Mouse (Mus musculus) adrenal gland, adult 2 months (tissue): ENCODE results near the gene Frat1. TPM values are rescaled to one million over a fixed set of nuclear protein-coding genes. Genes with fewer than 3 reads are reported as not detected.
A peak's percentile ranks its signal among the peaks of the same experiment; 100 is the strongest.

Source experiments
- DNase-seq: peaks from one replicate; pipeline ENCODE4 v3.0.0; 2021
- long read RNA-seq: library from polyadenylated mRNA; stranded (forward); transcript quantifications from one replicate; pipeline ENCODE4 v2.0.0, GENCODE M21; 2021
- polyA plus RNA-seq: library from polyadenylated mRNA; depleted of rRNA; stranded (reverse); fragments of >200 nt; gene quantifications from 2 replicates; pipeline ENCODE4 v1.2.3, GENCODE M21; 2012; rRNA removed
- total RNA-seq, 2 experiments: library from RNA; stranded (reverse); gene quantifications; 2 replicates each; pipeline ENCODE4 v1.2.3; 2021

Gene Frat1
- total RNA-seq (10 to 100 TPM in 1 of 2 experiments, 1 to 10 TPM in 1; 3.8 to 10.8 TPM), polyA plus RNA-seq (9.7 and 14.7 TPM in 2 replicates)
- long read RNA-seq, partial matches to known transcripts: 0 of 3 reads
- long read RNA-seq, other reads (novel, unspliced or antisense): 0 of 3 reads

GRCm38 (mm10) chr19:41829381-41830105, at the start of gene Frat1:
TSS of gene Frat1 (plus strand) at chr19:41829970.
- peak; percentile 93 for DNase-seq

GRCm38 (mm10) chr19:41786896-41787295, 42.9 kb upstream of the Frat1 start:
- DNase-seq: no peak

GRCm38 (mm10) chr19:41789110-41789961, 40.4 kb upstream of the Frat1 start:
- no peak for DNase-seq

- no peak for DNase-seq
Measured at GRCm38 (mm10) chr19:41791384-41791783, 38.4 kb upstream of the Frat1 start.

GRCm38 (mm10) chr19:41792934-41793486, 36.8 kb upstream of the Frat1 start:
- no peak for DNase-seq

- DNase-seq: no peak
Measured at GRCm38 (mm10) chr19:41794017-41794416, 35.8 kb upstream of the Frat1 start.

- no peak for DNase-seq
Measured at GRCm38 (mm10) chr19:41794901-41795300, 34.9 kb upstream of the Frat1 start.

- peak; percentile 17 for DNase-seq
Measured at GRCm38 (mm10) chr19:41796148-41796760, 33.5 kb upstream of the Frat1 start.

GRCm38 (mm10) chr19:41796789-41797327, 32.9 kb upstream of the Frat1 start:
- DNase-seq: no peak

GRCm38 (mm10) chr19:41797536-41797935, 32.2 kb upstream of the Frat1 start:
- no peak for DNase-seq

- DNase-seq: no peak
Measured at GRCm38 (mm10) chr19:41800451-41800850, 29.3 kb upstream of the Frat1 start.

GRCm38 (mm10) chr19:41800986-41801741, 28.6 kb upstream of the Frat1 start:
- DNase-seq: peak; percentile 33

GRCm38 (mm10) chr19:41801742-41802369, 27.9 kb upstream of the Frat1 start, which contains the start of gene Arhgap19:
TSS of gene Arhgap19 (minus strand) at chr19:41802047.
- DNase-seq: peak; percentile 95

GRCm38 (mm10) chr19:41803322-41803721, 26.4 kb upstream of the Frat1 start:
- DNase-seq: no peak

GRCm38 (mm10) chr19:41805831-41806230, 23.9 kb upstream of the Frat1 start:
- no peak for DNase-seq

GRCm38 (mm10) chr19:41807497-41807896, 22.3 kb upstream of the Frat1 start:
- DNase-seq: no peak

- no peak for DNase-seq
Measured at GRCm38 (mm10) chr19:41808104-41808634, 21.6 kb upstream of the Frat1 start.

- no peak for DNase-seq
Measured at GRCm38 (mm10) chr19:41810074-41810473, 19.7 kb upstream of the Frat1 start.

GRCm38 (mm10) chr19:41812525-41812924, 17.2 kb upstream of the Frat1 start:
- peak; percentile 46 for DNase-seq

- no peak for DNase-seq
Measured at GRCm38 (mm10) chr19:41813374-41813773, 16.4 kb upstream of the Frat1 start.
